Mouse (Mus musculus) left cerebral cortex, adult 8-10 months (tissue): ENCODE data around the gene Tmem82. TPM values are rescaled to one million over a fixed set of nuclear protein-coding genes. Genes with fewer than 3 reads are reported as not detected.

ENCODE experiments used
- DNase-seq, 2 experiments: peaks; one replicate each; pipeline ENCODE4 v3.0.0; 2022; ENCODE audit warnings: low spot score in 2 of 2
- total RNA-seq, 4 experiments: library from RNA; stranded (reverse); gene quantifications; 2 replicates each; pipeline ENCODE4 v1.2.4; 2022

Tmem82 gene
- total RNA-seq, 4 experiments from 2014 or later: 0.43 to 1.1 (median 0.51) TPM

GRCm38 (mm10) chr4:141641961-141642811, 23.8 kb upstream of the Tmem82 start:
- DNase-seq: no peak

DNA sequence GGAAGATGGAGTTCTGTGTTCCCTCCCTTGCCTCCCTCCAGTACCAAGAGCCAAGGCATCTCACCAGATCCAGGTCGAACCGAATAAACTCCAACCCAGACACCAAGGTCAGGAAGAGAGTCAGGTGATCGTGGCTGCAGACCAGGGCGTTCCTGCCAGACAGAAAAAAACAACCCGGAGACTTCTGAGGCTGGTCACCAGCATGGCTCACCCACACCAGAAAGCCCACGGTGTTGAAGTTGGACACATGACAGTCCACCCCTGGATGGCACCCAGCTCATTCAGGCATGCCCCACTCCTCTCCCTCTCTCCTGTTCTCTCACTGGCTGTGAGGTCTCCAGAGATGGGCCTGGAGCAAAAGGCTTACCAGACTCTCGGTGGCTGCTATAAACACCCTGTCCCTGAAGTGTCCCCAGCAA, 22.9 kb upstream of the Tmem82 start:
- DNase-seq: no peak

GRCm38 (mm10) chr4:141639474-141639873, 21.0 kb upstream of the Tmem82 start:
- no peak for DNase-seq

DNA sequence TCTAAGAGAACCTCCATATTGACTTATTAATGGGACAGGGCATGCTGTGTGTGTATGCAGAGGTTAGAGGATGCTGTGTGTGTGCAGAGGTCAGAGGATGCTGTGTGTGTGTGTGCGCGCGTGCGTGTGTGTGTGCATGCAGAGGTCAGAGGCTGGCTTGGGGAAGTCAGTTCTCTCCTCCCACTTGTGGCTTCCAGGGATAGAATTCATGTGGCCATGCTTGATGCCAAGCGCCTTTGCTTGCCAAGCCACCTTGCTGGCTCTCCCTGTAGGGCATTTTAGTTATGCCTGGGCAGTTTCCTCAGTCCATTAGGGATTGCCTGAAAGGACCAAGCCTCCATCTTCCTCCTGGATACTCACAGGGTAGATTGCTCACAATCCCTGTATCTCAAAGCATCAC, 18.3 kb upstream of the Tmem82 start:
- no peak for DNase-seq

- DNase-seq: no peak
These were observed 17.6 kb upstream of the Tmem82 start for GRCm38 (mm10) chr4:141635991-141636390.

DNA sequence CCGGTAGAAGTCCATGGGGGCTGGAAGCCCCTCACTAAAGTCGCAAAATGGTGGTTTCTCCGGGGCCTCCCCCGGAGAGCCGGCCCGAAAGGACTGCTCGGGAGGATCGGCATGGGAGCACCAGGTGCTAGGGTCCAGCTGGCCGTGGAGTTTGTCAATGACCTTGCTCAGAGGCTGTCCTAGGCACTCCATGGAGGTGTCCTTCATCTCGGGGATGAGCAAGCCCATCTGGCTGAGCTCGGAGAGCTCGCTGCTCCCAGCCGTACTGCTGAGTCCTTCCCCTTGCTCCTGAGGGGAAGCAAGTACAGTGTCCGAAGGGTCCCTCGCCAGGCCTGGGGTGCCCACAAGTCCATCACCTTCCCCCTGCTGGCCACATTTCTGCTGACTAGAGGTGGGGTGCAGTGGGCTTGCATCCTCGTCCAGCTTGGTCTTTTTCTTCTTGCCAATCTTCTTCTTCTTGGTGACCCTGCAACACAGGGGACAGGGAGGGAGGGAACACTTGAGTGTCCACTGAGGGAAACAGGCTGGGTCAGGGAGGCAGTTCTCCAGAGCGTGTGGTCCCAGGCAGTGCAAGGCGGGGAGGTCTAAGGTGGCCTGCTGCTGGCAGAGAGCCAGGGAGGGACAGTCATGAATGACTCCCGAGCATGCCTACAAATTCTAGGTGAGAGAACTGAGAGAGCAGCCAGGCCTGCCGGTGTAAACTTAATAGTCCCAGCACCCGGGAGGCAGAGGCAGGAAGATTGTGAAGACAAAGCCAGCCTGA, 13.9 kb upstream of the Tmem82 start:
- no peak for DNase-seq

DNA sequence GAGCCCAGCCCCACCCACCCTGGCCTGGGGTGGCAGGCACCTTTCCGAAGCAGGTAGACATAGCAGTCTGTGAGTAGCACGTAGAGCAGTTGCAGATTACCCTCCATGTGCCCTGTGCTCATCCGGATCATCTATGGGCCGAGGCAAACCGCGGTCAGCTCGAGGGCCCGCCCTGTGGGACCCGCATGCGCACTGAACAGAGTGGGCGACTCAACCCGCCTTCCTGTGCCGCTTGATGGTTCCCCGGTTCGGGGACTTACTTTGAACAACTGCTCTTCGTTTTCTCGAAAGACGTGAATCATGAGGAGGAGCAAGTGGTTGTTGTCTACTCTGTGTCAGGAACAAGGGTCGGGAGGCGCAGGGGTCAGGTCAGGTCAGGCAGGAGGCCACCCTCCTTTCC, 12.8 kb upstream of the Tmem82 start:
- no peak for DNase-seq

DNA sequence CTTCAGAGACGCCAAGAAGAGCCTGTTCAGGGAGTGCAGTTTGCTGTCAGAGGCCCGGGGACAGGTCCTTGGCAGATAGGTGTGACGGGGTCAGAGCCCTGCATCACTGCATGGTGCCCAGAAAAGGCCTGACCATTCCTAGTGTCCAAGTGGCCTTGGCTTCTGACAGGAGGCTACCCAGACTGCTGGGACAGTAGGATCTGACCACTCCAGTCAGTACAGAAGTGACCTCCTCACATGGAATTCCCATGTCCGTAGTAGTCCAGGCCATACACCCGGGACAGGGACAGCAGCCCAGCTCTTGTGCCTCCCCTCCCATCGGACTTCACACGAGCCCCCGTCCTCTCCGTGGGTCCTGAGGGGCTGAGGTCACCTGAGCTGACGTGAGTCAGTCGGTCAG, 11.6 kb upstream of the Tmem82 start:
- no peak for DNase-seq

DNA sequence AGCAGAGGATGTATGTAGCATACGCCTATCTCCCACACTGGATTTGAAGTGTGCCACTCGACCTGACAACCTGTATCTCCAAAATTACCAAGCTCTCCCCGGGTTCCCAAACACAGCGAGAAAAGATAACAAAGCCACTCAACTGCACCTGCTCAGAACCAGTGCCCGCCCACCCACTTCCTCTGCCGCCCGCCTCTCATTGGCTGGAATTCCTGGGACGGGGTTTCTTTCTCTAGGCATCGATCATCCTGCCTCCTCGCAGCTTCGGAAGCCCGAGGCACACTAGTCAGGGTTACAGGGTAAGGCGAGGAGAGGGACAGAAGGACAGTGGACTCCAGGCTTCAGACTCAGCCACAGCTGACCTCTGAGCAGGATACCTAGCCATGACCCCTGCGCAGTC, 10.2 kb upstream of the Tmem82 start:
- DNase-seq: no peak

- no peak for DNase-seq
These were observed 9.1 kb upstream of the Tmem82 start for GRCm38 (mm10) chr4:141627502-141627901.

- DNase-seq: no peak
These were observed 7.5 kb upstream of the Tmem82 start for GRCm38 (mm10) chr4:141625774-141626550.

DNA sequence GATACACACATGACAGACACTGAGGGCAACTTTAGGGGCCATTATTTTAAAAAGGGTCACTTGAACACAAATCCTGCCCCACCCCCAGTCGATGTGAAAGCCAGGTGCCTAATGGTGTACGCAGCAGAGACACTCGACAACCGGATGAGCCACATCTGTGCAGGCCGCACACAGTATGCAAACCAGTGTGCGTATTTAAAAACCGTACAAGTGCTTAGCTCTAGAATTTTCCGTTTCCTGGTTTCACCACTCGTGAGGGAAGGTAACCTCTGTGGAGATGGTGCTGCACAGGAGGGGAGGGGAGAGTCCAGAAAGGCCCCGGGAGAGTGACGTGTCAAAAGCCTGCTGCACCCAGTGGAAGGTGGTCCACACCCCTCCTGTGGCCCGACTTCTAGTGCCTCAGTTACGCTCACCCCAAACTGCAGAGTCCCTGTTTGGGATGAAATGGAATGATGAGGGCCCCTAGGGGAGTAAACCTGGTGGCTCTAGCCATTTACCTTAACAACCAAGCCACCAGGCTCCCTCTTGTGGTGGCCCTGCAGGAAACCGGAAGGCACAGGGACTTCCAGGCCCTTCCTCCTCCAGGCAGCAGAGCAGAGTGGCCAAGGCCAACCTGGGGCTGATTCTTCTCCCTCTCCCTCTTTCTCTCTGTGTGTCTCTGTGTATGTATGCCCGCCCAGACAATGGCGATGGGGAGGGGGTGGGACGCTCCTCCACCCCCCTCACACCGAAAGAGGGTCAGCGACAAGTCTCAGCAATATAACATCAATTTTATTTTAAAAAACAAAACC, 6.7 kb upstream of the Tmem82 start:
- DNase-seq: no peak

GRCm38 (mm10) chr4:141624134-141624533, 5.7 kb upstream of the Tmem82 start:
- no peak for DNase-seq

DNA sequence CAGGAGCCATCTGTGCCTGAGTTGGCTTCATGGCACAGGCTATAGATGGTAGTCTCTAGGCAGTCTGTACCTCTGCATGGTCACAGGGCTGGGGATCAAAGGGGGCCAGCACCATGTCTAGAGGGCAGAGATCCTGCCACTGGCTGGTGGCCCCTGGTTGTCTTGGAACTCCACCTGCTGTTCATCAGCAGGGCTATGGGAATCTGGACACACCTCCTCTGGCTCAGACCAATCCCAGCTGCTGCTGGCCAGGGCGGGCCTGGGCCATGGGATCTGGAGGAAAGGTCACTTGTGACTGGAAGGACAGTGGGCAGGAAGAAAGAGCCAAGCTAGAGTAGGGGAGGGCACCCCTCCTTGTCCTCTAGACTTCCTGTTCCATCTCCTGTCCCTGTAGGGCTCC, 5.2 kb upstream of the Tmem82 start, which contains the start of gene Slc25a34:
Gene Slc25a34 (minus strand): TSS at position 156 of the 400 bp plus-strand sequence.
- no peak for DNase-seq

GRCm38 (mm10) chr4:141623037-141623436, 4.6 kb upstream of the Tmem82 start:
- DNase-seq: no peak

GRCm38 (mm10) chr4:141622580-141622979, 4.1 kb upstream of the Tmem82 start:
- no peak for DNase-seq

DNA sequence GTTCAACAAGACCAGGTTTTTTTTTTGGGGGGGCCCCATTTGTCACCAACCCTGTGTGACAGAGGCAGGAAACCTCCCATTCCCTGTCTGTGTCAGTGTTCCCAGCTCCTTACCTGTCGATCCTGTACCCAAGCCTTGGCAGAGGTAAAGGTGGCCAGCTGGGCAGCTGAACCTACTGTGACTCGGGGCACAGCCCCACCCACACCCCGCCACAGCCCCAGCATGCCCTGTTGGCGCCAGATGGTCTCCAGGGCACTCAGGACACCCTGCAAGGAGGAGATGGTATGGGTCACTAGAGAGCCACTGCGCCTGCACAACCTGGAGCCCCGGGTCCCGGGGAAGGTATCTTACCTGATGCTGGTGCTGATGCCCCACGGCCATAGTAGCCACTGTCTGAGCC, 3.7 kb upstream of the Tmem82 start:
- DNase-seq: no peak

GRCm38 (mm10) chr4:141621297-141621696, 2.9 kb upstream of the Tmem82 start:
- no peak for DNase-seq

GRCm38 (mm10) chr4:141619299-141619883, 958 bp upstream of the Tmem82 start:
- no peak for DNase-seq

- no peak for DNase-seq
These were observed 419 bp downstream of the Tmem82 start for GRCm38 (mm10) chr4:141617863-141618564.
